Mouse (Mus musculus) liver, embryonic 11.5 days (tissue): ENCODE data around the gene Rack1. TPM values are rescaled to one million over a fixed set of nuclear protein-coding genes. Genes with fewer than 3 reads are reported as not detected.

Experiments
- ATAC-seq: fragments of 200-750 bp; cut with Nextera tagmentation; replicated peaks from 2 replicates; pipeline ENCODE4 v1.8.0; 2017; ENCODE audit warnings: moderate number of reproducible peaks, mild to moderate bottlenecking, moderate TSS enrichment, moderate library complexity; ENCODE audit not compliant: low FRiP score
- DNase-seq: peaks from one replicate; pipeline ENCODE4 v3.0.0-alpha.2; 2017; ENCODE audit warnings: low spot score
- H3K27ac ChIP-seq: fragments of 300-500 bp; sonication (generic); 2 replicates; pipeline ENCODE4 v1.5.1; 2014; ENCODE audit warnings: mild to moderate bottlenecking, low read depth, low read length, control low read depth
- H3K27me3 ChIP-seq: fragments of 300-500 bp; sonication (generic); replicated peaks from 2 replicates; pipeline ENCODE4 v1.6.1; 2014; ENCODE audit warnings: low read length, mixed read lengths; ENCODE audit not compliant: control insufficient read depth, insufficient read depth
- H3K36me3 ChIP-seq: fragments of 300-500 bp; sonication (generic); 2 replicates; pipeline ENCODE4 v1.6.1; 2014; ENCODE audit warnings: mild to moderate bottlenecking, low read length, moderate library complexity, mixed read lengths; ENCODE audit not compliant: control insufficient read depth, insufficient read depth
- H3K4me1 ChIP-seq: fragments of 300-500 bp; sonication (generic); replicated peaks from 2 replicates; pipeline ENCODE4 v1.6.1; 2014; ENCODE audit warnings: low read length, mixed read lengths; ENCODE audit not compliant: control insufficient read depth, insufficient read depth
- H3K4me2 ChIP-seq: fragments of 300-500 bp; sonication (generic); 2 replicates; pipeline ENCODE4 v1.6.1; 2014; ENCODE audit warnings: mild to moderate bottlenecking, control low read depth, moderate library complexity
- H3K4me3 ChIP-seq: fragments of 300-500 bp; sonication (generic); 2 replicates; pipeline ENCODE4 v1.5.1; 2014; ENCODE audit warnings: low read depth, low read length, control low read depth
- H3K9ac ChIP-seq: fragments of 300-500 bp; sonication (generic); 2 replicates; pipeline ENCODE4 v1.6.1; 2014; ENCODE audit warnings: low read depth, low read length, control low read depth
- H3K9me3 ChIP-seq: fragments of 300-500 bp; sonication (generic); 2 replicates; pipeline ENCODE4 v1.6.1; 2016; ENCODE audit warnings: low read length, inconsistent platforms, mixed read lengths; ENCODE audit not compliant: control insufficient read depth
- WGBS: fragments of 180-500 bp; shearing (Covaris S2); extraction: QIAGEN DNeasy Blood & Tissue Kit; methylation state at CpG from one replicate; pipeline ENCODE4 v1.1.7; 2014; 5-methylcytosine and 5-hydroxymethylcytosine counted together
- polyA plus RNA-seq: library from polyadenylated mRNA; unstranded; fragments of >200 nt; fragmentation: Nextera tagmentation; extraction: Ambion mirVana; gene quantifications from 2 replicates; pipeline ENCODE4 v1.2.1, GENCODE M21; 2014

Gene Rack1
- polyA plus RNA-seq, 1 experiment from 2014 or later = 1,248 TPM

DNA sequence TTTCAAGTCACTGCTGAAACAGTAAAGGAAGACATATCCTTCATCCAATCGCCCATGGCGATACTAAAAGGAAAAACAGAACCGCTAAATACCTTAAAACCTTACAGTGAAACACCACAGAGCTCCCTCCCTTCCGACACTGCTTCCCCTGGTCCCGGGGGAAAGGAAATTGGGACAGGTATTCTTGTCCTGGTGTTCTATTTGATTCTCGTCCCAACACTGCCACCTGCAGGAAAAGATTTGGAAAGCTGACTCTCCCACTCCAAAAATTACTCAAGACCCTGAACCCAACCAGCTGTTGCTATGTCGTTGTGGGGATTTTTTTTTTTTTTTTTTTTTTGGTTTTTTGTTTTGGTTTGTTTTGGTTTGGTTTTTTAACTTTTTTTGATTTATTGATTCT is 24.6 kb upstream of the Rack1 start:
- no peak overlapping the region for H3K4me2 ChIP-seq

DNA sequence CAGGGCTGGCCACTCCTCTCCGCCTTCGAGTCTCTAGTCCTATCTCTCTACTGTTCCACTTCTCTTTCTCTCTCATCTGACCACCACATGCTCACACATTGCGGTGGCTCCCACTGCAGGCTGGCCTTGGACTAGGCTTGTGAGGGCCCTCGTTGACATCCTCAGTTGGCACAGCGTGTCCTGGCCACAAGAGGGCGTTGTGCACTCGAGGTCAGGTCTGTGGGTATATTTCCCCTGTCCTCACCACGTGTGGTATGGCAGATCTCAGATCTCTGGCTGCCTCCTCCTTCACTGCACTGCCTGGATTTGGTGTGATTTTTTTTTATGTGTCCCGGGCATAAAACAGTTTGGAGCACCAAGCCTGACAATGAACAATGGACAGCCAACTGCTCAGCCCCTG is 23.5 kb upstream of the Rack1 start:
- H3K27me3 ChIP-seq = no peaks in the 10 kb centered on the region
- DNase-seq = no peak
- H3K36me3 ChIP-seq = no peaks in the 10 kb centered on the region
- WGBS = 35% methylated on average over 9 of the region's 9 CpGs
- 0 out of 2 replicates have a peak, but pooled peaks cover 2% of the 10 kb centered on the region for H3K4me1 ChIP-seq
- H3K4me2 ChIP-seq = no peak overlapping the region
- no peaks in the 10 kb centered on the region for H3K9me3 ChIP-seq
- no peak overlapping the region for H3K9ac ChIP-seq
- no peak overlapping the region for H3K4me3 ChIP-seq
- no peak overlapping the region for H3K27ac ChIP-seq
- no peak for ATAC-seq

More for the DNA sequence above, 24.6 kb upstream of the Rack1 start:
- H3K27ac ChIP-seq = no peak overlapping the region
- H3K9ac ChIP-seq = no peak overlapping the region
- WGBS = 3% methylated on average over 7 of the region's 7 CpGs
- no peaks in the 10 kb centered on the region for H3K27me3 ChIP-seq
- DNase-seq (no peak), ATAC-seq (no peak)
- H3K9me3 ChIP-seq = no peaks in the 10 kb centered on the region
- no peak overlapping the region for H3K4me3 ChIP-seq
- no peaks in the 10 kb centered on the region for H3K36me3 ChIP-seq
- H3K4me1 ChIP-seq = 0 out of 2 replicates have a peak, but pooled peaks cover 2% of the 10 kb centered on the region

- H3K9me3 ChIP-seq = no peaks in the 10 kb centered on the region
- no peak for DNase-seq
- H3K27ac ChIP-seq = no peak overlapping the region
- 0 out of 2 replicates have a peak, but pooled peaks cover 2% of the 10 kb centered on the region for H3K4me1 ChIP-seq
- H3K4me3 ChIP-seq = no peak overlapping the region
- 88% methylated on average over 9 of the region's 9 CpGs for WGBS
- H3K9ac ChIP-seq = no peak overlapping the region
- no peak overlapping the region for H3K4me2 ChIP-seq
- H3K27me3 ChIP-seq = no peaks in the 10 kb centered on the region
- ATAC-seq = no peak
- H3K36me3 ChIP-seq = no peaks in the 10 kb centered on the region
Observed at GRCm38 (mm10) chr11:48777303-48777702, 22.8 kb upstream of the Rack1 start.

- DNase-seq = no peak
- H3K4me1 ChIP-seq = 0 out of 2 replicates have a peak, but pooled peaks cover 2% of the 10 kb centered on the region
- H3K9ac ChIP-seq = no peak overlapping the region
- H3K9me3 ChIP-seq = no peaks in the 10 kb centered on the region
- 34% methylated on average over 7 of the region's 7 CpGs for WGBS
- H3K4me3 ChIP-seq = no peak overlapping the region
- no peak overlapping the region for H3K27ac ChIP-seq
- ATAC-seq = no peak
- H3K27me3 ChIP-seq = no peaks in the 10 kb centered on the region
- no peaks in the 10 kb centered on the region for H3K36me3 ChIP-seq
- no peak overlapping the region for H3K4me2 ChIP-seq
Observed at GRCm38 (mm10) chr11:48779450-48779849, 20.7 kb upstream of the Rack1 start.

- 87% methylated on average over 4 of the region's 4 CpGs for WGBS
Observed at GRCm38 (mm10) chr11:48782243-48782642, 17.9 kb upstream of the Rack1 start.

GRCm38 (mm10) chr11:48787455-48788211 is 12.5 kb upstream of the Rack1 start:
- 41% methylated on average over 10 of the region's 10 CpGs for WGBS
- Histone ChIP-seq H3K9ac (peak overlapping the region; percentile 4; the same call in 1 of the 2 replicates), H3K4me2 (peak overlapping the region; percentile 50), H3K4me3 (peak overlapping the region; percentile 40), H3K27me3 (no peaks in the 10 kb centered on the region), H3K9me3 (no peaks in the 10 kb centered on the region), H3K4me1 (peaks cover 12% of the 10 kb centered on the region), H3K36me3 (no peaks in the 10 kb centered on the region), H3K27ac (0 out of 2 replicates have a peak overlapping the region, but pooled peaks have one; percentile 6)
- DNase-seq = peak; percentile 60
- peak; percentile 70 for ATAC-seq

More at GRCm38 (mm10) chr11:48782243-48782642, 17.9 kb upstream of the Rack1 start:
- no peak overlapping the region for H3K4me3 ChIP-seq
- H3K4me2 ChIP-seq = no peak overlapping the region
- H3K9ac ChIP-seq = no peak overlapping the region
- H3K9me3 ChIP-seq = no peaks in the 10 kb centered on the region
- no peaks in the 10 kb centered on the region for H3K4me1 ChIP-seq
- ATAC-seq = no peak
- no peak for DNase-seq
- no peak overlapping the region for H3K27ac ChIP-seq
- no peaks in the 10 kb centered on the region for H3K36me3 ChIP-seq
- no peaks in the 10 kb centered on the region for H3K27me3 ChIP-seq

- Histone ChIP-seq H3K27me3 (no peaks in the 10 kb centered on the region), H3K4me3 (peak overlapping the region; percentile 40), H3K27ac (0 out of 2 replicates have a peak overlapping the region, but pooled peaks have one; percentile 6), H3K9me3 (no peaks in the 10 kb centered on the region), H3K4me1 (peaks cover 12% of the 10 kb centered on the region), H3K4me2 (peak overlapping the region; percentile 50), H3K36me3 (no peaks in the 10 kb centered on the region), H3K9ac (peak overlapping the region; percentile 4; the same call in 1 of the 2 replicates)
- DNase-seq (peak; percentile 62), ATAC-seq (peak; percentile 63)
- 9% methylated on average over 16 of the region's 16 CpGs for whole genome bisulfite sequencing
Observed at GRCm38 (mm10) chr11:48788311-48789089, 11.6 kb upstream of the Rack1 start.

DNA sequence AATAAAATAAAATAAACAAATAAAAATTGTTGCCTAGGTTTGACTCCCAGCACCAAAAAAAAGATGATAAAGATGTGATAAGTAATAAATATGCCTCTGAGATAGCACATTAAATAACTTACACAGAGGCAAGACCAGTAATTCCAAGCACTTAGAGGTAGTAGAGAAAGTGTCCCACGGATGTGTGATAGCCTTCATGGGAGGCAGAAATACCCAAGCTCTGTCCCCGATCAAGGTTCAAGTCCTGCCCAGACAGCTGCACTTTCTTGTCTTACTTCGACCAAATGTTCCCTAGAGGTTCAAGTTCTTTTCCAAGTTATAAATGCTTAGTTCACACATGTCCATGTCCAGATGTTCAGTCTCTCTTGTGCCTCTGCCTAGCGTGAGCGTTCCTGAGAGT is 10.9 kb upstream of the Rack1 start:
- WGBS = 88% methylated on average over 5 of the region's 5 CpGs
- Histone ChIP-seq H3K4me2 (no peak overlapping the region), H3K4me1 (peaks cover 12% of the 10 kb centered on the region), H3K4me3 (no peak overlapping the region), H3K27me3 (no peaks in the 10 kb centered on the region), H3K27ac (no peak overlapping the region), H3K9ac (no peak overlapping the region), H3K9me3 (no peaks in the 10 kb centered on the region), H3K36me3 (no peaks in the 10 kb centered on the region)
- ATAC-seq = no peak
- no peak for DNase-seq
